Mouse (Mus musculus): ENCODE measurements around the gene Serpina3k. TPM values are rescaled to one million over a fixed set of nuclear protein-coding genes. Genes with fewer than 3 reads are reported as not detected.
"Not testable (repeated sequence)": the region's sequence is repeated elsewhere in the genome, so short reads cannot be mapped to it uniquely, and the experiment has no call there.

The Serpina3k gene
- polyA plus RNA-seq, 1 experiment from 2014 or later, result not detected

GRCm38 (mm10) chr12:104345707-104346106 lies 7.4 kb downstream of the Serpina3k start:
- TF ChIP-seq CTCF (IDR thresholded peaks at IDR 0.05), result no peak
- CTCF ChIA-PET, result no interaction called here
- no peak for ATAC-seq
- POLR2A ChIA-PET, result no interaction called here
- DNase-seq (ENCODE audit: low read depth, low spot score), result no peak
- in situ Hi-C loops (cut with MboI; ENCODE audit: low pct_unique_long_range_greater_than_20kb), result no loop called here
- peaks cover 7% of the 10 kb centered on the region for H3K27me3 ChIP-seq

GRCm38 (mm10) chr12:104347091-104347490 lies 8.8 kb downstream of the Serpina3k start:
- no peak for DNase-seq (ENCODE audit: low read depth, low spot score)
- ChIA-PET CTCF (no interaction called here), POLR2A (no interaction called here)
- in situ Hi-C loops (cut with MboI; ENCODE audit: low pct_unique_long_range_greater_than_20kb), result no loop called here
- TF ChIP-seq CTCF (IDR thresholded peaks at IDR 0.05), result no peak
- H3K27me3 ChIP-seq, result peaks cover 7% of the 10 kb centered on the region
- ATAC-seq, result no peak

- ATAC-seq, result peak; percentile 62
- H3K27me3 ChIP-seq; DNase-seq (ENCODE audit: low read depth, low spot score); POLR2A ChIA-PET; in situ Hi-C loops (cut with MboI; ENCODE audit: low pct_unique_long_range_greater_than_20kb): not testable (repeated sequence)
- TF ChIP-seq CTCF (IDR thresholded peaks at IDR 0.05), result peak; percentile 70
- CTCF ChIA-PET, result interaction anchor here (1.0 kb wide), 2 partner anchors 59 to 74 kb away, joined by 3 read pairs; no protein-coding TSS in a partner anchor
These were observed 13.5 kb downstream of the Serpina3k start for GRCm38 (mm10) chr12:104351812-104352211.

DNA sequence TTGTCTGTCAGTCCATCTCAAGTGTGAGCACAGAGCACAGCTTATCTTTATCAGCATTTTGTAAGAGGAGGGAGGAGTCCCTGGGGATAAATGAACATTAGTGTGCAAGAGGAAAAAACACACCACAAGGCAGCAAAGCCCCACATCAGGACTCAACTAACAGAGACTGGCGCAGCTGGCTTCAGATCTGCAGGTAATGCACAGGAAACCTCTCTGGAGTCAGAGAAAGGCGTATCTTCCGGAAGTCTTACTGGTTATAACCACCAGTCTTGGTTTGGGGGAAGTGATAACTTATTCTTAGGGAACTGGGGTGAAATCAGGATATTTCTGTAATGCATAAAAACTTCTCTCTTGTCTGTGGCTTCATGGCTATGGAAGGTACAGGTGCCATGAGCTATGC lies 17.7 kb downstream of the Serpina3k start:
- DNase-seq (ENCODE audit: low read depth, low spot score) (no peak), ATAC-seq (no peak)
- no peak for TF ChIP-seq CTCF (IDR thresholded peaks at IDR 0.05)
- ChIA-PET POLR2A (no interaction called here), CTCF (no interaction called here)
- H3K27me3 ChIP-seq, result no peaks in the 10 kb centered on the region
- in situ Hi-C loops (cut with MboI; ENCODE audit: low pct_unique_long_range_greater_than_20kb), result loop anchor here (5.0 kb wide), 1 partner anchor 56 kb away; no protein-coding TSS in a partner anchor

GRCm38 (mm10) chr12:104369986-104370385 lies 31.7 kb downstream of the Serpina3k start:
- no peak for TF ChIP-seq CTCF (IDR thresholded peaks at IDR 0.05)
- ChIA-PET POLR2A (no interaction called here), CTCF (no interaction called here)
- peaks cover 15% of the 10 kb centered on the region for H3K27me3 ChIP-seq
- ATAC-seq (no peak), DNase-seq (ENCODE audit: low read depth, low spot score) (no peak)
- in situ Hi-C loops (cut with MboI; ENCODE audit: low pct_unique_long_range_greater_than_20kb), result no loop called here

GRCm38 (mm10) chr12:104377179-104377578 lies 38.9 kb downstream of the Serpina3k start:
- peaks cover 24% of the 10 kb centered on the region for H3K27me3 ChIP-seq
- POLR2A ChIA-PET; ATAC-seq; DNase-seq (ENCODE audit: low read depth, low spot score); in situ Hi-C loops (cut with MboI; ENCODE audit: low pct_unique_long_range_greater_than_20kb); CTCF ChIA-PET: not testable (repeated sequence)

DNA sequence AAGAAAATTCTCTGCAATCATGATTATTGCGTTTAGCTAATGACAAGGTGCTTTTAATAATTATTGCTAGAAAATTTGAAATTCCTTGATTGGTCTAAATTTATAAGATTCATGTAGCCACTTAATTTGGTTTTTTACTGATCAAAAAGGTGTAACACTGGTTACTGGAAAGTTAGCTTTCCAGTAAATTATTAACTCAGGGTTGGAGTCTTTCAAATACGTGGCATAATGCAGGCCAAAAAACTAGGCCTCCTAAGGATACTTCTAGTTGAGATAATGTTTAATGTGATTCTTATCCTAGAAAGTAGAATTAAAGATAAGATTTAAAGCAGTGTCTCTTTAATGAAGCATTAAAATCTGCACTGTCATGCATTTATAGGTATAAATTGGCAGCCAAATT lies 40.1 kb downstream of the Serpina3k start:
- ATAC-seq; DNase-seq (ENCODE audit: low read depth, low spot score); POLR2A ChIA-PET; CTCF ChIA-PET; in situ Hi-C loops (cut with MboI; ENCODE audit: low pct_unique_long_range_greater_than_20kb): not testable (repeated sequence)
- H3K27me3 ChIP-seq, result peaks cover 24% of the 10 kb centered on the region

DNA sequence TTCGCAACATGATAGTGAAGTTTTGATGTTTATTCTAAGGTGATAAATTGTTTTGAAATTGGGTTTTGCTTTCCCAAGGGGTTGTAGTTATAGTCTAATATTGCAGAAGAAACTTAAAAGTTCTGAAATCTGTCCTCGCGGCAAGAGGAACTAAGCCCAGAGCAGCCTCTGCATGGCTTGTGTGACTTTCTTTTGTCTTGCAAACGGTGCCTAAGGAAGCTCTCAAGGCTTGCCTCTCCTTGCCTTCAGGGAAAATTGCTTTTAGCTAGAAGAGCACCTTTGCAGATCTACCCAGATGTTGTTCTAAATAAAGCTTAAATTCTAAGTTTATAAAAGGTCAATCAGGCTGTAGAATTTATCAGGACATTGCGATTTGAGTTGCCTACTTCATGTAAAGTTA lies 40.5 kb downstream of the Serpina3k start:
- POLR2A ChIA-PET; DNase-seq (ENCODE audit: low read depth, low spot score); CTCF ChIA-PET; ATAC-seq; in situ Hi-C loops (cut with MboI; ENCODE audit: low pct_unique_long_range_greater_than_20kb): not testable (repeated sequence)
- H3K27me3 ChIP-seq, result peaks cover 19% of the 10 kb centered on the region

- peaks cover 11% of the 10 kb centered on the region for H3K27me3 ChIP-seq
- no peak for DNase-seq (ENCODE audit: low read depth, low spot score)
- in situ Hi-C loops (cut with MboI; ENCODE audit: low pct_unique_long_range_greater_than_20kb), result no loop called here
- POLR2A ChIA-PET, result no interaction called here
- TF ChIP-seq CTCF (IDR thresholded peaks at IDR 0.05), result no peak
- CTCF ChIA-PET, result no interaction called here
- ATAC-seq, result no peak
These were observed 41.6 kb downstream of the Serpina3k start for GRCm38 (mm10) chr12:104379856-104380255.

DNA sequence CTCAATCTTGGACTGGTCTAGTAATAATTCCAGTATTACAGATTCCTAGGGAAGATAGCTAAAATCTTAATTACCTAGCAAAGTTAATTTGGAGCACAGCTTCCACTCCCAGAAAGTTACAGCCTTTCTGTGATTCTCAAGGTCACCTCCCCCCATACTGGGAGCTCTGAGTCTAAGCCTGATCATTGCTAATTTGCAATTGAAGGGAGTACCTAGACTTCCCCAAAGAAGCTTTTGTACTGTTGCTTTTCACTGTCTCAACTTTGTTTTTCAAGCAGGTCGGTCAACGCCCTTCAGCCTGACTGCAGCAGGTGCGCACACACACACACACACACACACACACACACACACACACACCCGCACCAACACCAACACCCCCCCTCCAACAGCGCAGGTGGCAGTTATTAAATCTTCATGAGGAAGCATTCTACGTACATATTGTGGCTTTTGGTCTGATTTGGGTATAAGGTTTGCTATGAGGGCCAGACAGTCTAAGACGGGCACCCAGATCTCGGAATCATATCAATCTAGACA lies 42.9 kb downstream of the Serpina3k start:
- POLR2A ChIA-PET, result interaction anchor here (0.7 kb wide), 1 partner anchor 11 kb away, joined by 11 read pairs; no protein-coding TSS in a partner anchor
- ATAC-seq; CTCF ChIA-PET; DNase-seq (ENCODE audit: low read depth, low spot score); H3K27me3 ChIP-seq; in situ Hi-C loops (cut with MboI; ENCODE audit: low pct_unique_long_range_greater_than_20kb): not testable (repeated sequence)

- H3K27me3 ChIP-seq; POLR2A ChIA-PET; ATAC-seq; DNase-seq (ENCODE audit: low read depth, low spot score); in situ Hi-C loops (cut with MboI; ENCODE audit: low pct_unique_long_range_greater_than_20kb); CTCF ChIA-PET: not testable (repeated sequence)
These were observed 47.7 kb downstream of the Serpina3k start for GRCm38 (mm10) chr12:104385987-104386386.

DNA sequence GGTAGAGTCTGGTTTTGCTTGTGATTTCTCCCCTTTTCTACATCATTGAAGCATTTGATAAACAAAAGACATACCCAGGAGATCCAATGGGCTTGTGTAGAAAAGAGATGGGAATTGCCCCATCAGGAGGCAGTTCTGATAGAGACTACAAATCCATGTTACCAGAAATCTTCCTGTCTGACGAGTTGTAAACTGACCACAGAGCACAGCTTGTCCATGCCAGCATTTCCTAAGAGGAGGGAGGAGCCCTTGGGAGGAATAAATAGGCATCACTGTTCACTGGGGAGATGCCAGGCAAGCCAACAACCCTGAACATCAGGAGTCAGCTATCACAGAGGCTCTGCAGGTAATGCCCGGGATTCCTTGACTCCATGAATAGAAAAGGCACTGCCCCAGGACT lies 48.6 kb downstream of the Serpina3k start:
- CTCF ChIA-PET; ATAC-seq; DNase-seq (ENCODE audit: low read depth, low spot score); in situ Hi-C loops (cut with MboI; ENCODE audit: low pct_unique_long_range_greater_than_20kb); POLR2A ChIA-PET; H3K27me3 ChIP-seq: not testable (repeated sequence)

Data from Patski (cell line).